Mouse (Mus musculus): Measurements from ENCODE around the gene Slpi.

DNA sequence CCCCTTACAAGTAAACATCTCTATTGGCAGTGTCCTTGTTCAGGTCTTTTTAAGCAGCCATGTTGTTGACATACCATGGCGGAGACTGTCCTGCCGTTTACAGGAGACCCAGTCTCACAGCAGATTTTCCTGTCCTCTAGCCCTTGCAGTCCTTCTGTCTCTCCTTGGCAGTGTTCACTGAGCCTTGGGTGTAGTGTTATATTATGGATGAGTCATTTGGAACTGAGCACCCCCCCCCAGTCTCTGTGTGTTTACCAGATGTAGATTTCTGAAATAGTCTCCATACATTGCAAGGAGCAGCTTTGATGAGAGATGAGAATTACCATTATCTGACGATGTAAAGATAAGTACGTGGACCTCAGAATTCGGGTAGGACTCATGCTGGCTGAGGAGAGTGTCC lies 76.3 kb downstream of the Slpi start:
- TF ChIP-seq CTCF (IDR thresholded peaks at IDR 0.05; ENCODE audit: control insufficient read depth, insufficient read depth, insufficient read length) (no peak), MAX (IDR thresholded peaks at IDR 0.05) (no peak), USF1 (IDR thresholded peaks at IDR 0.05; ENCODE audit: low read depth) (no peak), CEBPB (IDR thresholded peaks at IDR 0.05; ENCODE audit: low read depth) (no peak), MYOD1 (IDR thresholded peaks at IDR 0.05; ENCODE audit: control insufficient read depth, insufficient read length, low read depth) (no peak), FOSL1 (IDR thresholded peaks at IDR 0.05; ENCODE audit: insufficient read depth, low read length, poor library complexity, severe bottlenecking) (no peak)
